Mouse (Mus musculus) fat pad, adult 2 months (tissue): ENCODE results near the gene Cdc25a.

Experiments
- DNase-seq: peaks from one replicate; pipeline ENCODE4 v3.0.0-alpha.2; 2011; ENCODE audit warnings: low read depth, low spot score; ENCODE audit errors: extremely low read depth

Gene Cdc25a

GRCm38 (mm10) chr9:109874797-109875691, at the start of gene Cdc25a:
Cdc25a (plus strand) TSS chr9:109875579.
- peak; percentile 90 for DNase-seq

- no peak for DNase-seq
Measured at GRCm38 (mm10) chr9:109825739-109826138, 49.6 kb upstream of the Cdc25a start.

DNA sequence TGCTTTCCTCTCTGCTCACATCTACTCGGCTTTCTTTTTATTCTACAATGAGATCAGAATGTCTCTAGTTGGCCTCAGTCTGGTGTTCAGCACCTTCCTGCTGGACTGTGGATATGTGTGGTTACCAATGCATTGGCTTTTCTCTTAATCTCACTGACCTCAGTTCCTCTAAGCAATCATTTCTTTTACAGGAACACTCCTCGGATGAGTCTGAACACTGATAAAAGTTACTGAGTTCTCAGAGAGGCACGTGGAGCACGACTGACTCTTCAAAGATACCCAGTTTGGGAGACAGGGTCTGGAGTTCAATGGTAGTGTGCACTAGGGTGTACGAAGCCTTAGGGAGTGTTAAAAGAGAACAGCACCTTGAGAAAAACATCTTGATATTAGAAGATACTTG, 49.2 kb upstream of the Cdc25a start:
- DNase-seq, result no peak

DNA sequence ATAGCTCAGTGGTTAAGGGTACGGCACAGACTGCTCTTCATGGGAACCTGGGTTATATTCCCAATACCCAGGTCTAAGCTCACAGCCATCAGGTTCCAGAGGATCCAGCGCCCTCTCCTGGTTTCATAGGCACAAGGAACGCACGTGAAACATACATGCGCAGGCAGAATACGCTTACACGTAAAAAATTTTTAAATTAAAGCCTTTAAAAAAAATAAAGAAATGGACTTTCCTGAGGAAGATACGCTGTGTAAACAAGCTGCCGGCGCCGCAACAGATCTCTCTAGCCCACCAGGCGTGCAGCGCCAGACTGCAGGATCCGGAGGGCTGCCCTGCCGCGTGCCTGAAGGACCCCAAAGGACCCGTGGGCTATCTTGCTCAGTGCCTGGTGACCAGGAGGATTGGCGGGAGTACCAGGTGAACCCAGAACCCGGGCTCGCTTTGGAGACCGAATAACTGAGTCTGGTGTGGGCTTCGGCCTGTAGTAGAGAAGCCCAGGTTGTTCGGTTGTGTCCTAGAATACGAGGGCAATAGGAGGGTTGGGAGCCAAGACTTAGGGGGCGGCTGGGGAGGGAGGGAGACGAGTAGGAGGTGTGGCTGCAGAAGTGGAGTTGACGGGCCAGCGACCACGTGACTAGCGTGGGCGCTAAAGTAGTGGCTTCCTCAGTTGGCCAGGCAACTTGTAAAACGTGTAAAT, 42.8 kb upstream of the Cdc25a start, which contains the start of gene Nme6:
Nme6 (plus strand) TSS at position 359 of the 697 bp plus-strand sequence.
- DNase-seq, result no peak

DNA sequence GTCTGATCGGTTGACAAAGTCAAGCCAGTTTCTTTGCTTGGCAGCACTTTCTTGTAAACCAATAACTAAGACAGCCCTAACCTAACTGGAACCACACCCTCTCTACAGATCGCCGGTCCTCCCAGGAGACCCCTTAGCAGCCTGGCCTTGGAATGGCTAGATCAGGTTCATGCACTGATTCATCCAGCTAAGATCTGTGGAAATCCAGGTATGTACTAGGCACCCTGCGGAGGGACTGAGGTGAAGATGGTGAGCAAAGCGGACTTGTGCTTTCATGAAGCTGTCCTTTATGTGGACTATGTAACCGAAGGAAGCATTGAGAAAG, 42.3 kb upstream of the Cdc25a start:
- no peak for DNase-seq

- DNase-seq, result peak; percentile 88
Measured at GRCm38 (mm10) chr9:109849312-109849758, 26.0 kb upstream of the Cdc25a start, which contains the start of gene Camp. Camp (minus strand) TSS chr9:109849617.

GRCm38 (mm10) chr9:109850099-109850498, 25.3 kb upstream of the Cdc25a start:
- peak; percentile 90 for DNase-seq

DNA sequence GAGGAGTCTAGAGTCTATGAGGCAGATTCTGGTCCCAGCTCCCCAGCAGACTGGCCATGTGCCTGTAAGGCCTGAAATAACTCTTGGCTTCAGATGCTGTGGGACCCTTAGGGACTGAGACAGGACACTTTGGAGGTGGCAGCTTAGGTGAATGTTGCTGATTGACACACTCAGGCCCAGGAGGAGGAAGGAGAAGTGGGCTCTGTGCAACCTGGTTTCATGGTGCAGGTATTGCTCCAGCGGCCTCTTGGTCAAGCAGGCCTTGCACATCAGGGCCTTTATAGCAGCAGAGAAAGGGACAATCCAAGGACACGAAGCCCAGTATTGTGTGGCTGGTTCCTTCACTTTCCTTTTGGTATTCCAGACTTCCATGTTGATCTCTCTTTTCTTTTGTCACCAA, 21.0 kb upstream of the Cdc25a start:
- no peak for DNase-seq

DNA sequence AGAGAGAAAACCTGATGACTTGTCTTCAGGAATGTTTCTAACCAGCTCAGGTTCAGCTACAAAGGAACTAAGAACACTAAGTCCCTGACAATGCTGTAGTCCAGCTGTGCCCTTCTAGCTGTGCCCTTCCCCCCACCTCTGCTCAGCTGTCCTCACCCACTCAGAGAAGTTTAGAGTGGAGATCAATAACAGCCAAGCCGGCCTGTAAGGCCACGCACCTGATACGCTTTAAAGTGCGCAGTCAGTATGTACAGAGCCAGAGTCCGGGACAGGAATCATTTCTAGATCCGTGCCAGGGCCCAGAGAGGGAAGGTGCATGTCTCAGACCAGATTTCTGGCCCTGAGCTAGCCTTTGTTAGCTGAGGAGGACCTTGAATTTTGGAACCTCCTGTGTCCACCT, 19.4 kb upstream of the Cdc25a start:
- DNase-seq, result no peak

DNA sequence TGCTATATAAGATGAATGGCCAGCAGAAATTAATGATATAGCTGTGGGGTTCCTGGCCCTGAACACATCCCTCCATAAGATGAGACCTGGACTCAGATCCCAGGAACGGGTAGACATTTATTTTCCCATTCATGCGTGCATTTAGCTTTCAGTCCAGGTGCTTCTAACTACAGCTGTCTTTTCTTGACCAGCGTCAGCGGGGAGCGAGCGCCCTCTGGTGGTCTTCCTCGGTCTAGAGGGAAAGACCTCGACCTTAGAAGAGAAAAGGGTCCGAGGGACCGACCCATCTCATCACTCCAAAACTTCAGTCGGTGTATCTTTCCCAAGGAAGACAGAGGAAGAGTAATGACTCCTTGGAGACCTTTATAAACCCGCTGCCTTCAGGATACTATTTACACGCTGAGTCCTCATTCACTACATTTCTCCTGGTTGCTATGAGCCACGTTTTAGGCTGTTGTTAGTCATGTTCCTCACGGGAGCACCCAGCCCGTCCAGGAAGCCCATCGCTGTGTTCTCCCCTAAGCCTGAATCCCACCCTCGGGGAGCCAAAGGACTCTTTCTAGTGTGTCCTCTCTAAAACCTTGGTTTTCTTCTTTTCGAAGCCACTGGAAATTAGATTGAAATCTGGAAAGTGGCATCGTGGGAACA, 12.9 kb upstream of the Cdc25a start:
- DNase-seq, result no peak

DNA sequence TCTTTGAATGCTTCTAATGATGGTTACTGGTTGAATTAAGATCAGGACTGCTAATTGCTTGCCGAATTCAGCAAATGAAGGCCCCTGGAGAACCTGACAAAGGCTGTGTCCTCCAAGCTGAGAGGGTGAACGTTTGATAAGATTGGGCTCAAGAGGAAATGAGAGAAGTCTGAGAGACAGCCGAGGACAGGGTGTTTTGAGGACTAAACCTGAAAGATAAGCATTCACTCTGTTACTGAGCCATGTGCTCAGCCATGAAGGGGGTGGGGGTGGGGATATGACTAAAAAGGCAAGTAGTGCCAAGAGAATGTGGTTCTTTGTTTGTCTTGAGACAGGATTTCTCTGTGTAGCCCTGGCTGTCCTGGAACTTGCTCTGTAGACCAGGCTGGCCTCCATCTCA, 12.3 kb upstream of the Cdc25a start:
- no peak for DNase-seq

GRCm38 (mm10) chr9:109866218-109866617, 9.2 kb upstream of the Cdc25a start:
- no peak for DNase-seq

- DNase-seq, result no peak
Measured at GRCm38 (mm10) chr9:109870983-109871572, 4.3 kb upstream of the Cdc25a start.

DNA sequence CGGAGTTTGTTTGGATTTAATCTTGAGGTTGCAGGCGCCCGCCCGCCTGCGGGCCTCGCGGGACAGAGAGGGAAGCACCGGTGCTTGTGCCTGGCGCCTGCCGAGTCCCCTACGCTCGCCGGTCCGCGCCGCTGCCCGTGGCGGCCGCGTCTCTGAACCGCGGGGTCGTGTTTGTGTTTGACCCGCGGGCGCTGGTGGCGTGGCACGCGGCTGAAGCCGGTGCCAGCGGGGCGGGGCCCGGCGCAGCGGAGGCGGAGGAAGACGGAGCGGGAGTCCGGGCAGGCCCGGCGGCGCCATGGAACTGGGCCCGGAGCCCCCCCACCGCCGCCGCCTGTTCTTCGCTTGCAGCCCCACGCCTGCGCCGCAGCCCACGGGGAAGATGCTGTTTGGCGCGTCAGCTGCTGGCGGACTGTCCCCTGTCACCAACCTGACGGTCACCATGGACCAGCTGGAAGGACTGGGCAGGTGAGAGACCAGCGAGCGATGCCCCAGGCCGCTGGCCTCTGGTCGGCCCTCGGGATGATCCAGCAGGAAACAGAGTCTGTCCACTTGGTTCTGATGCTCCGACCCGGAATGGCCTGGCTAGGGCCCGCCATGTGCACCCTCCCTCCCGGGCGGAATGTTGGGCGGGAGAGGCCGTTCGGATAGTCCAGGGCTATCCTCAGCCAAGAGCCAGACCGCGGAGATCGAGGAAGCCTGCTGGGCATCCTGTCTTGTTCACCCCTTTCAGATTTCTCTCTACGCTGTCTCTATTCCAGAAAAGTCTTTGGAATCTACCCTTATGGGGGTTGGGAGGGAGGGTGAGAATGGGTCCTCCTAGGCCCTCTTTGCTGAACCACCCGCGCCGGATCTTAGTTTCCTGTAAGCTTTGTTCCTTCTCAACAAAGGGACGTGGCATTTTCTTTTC, 569 bp downstream of the Cdc25a start:
- DNase-seq, result no peak

DNA sequence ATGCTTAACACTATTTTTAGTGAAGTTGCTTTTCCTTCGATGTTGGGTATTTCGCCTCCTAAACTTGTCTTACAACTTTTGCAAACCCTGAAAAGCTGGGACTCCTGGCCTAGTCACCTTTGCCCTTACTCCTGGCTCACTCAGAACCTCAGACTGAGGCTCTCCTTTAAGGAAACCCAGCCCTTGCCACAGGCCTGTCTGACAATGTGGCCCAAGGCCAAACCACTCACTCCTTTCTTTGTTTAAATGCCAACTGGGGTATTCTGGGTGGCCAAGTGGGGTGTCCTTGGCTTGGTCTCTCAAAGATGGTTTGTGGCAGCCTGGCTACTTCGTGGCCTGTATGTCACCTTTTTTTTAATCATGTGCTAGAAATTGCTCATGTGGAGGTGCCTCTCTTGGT, 1.4 kb downstream of the Cdc25a start:
- no peak for DNase-seq

GRCm38 (mm10) chr9:109877666-109878065, 2.3 kb downstream of the Cdc25a start:
- no peak for DNase-seq

DNA sequence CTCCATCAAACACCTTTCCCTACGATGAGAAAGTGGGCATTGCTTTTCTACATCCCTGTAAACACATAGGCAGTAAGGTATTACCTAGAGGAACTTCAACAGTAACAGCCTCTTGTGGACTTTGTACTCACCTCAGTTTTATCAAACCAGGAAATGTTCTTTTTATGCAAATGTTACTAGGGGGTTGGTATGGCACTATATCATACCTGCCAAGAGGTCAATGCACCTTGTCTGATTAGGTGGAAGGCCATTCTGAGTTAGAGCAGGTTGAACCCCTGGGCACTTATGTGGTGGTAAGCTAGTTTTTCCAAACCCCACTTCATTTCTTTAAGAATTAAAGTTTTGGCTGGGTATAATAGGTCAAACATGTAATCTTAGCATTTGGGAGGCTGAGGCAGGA, 3.9 kb downstream of the Cdc25a start:
- no peak for DNase-seq

- DNase-seq, result no peak
Measured at GRCm38 (mm10) chr9:109886259-109886658, 10.9 kb downstream of the Cdc25a start.

- DNase-seq, result no peak
Measured at GRCm38 (mm10) chr9:109887321-109887720, 11.9 kb downstream of the Cdc25a start.

GRCm38 (mm10) chr9:109891501-109891900, 16.1 kb downstream of the Cdc25a start:
- no peak for DNase-seq
